Mouse (Mus musculus) adrenal gland, adult 8-10 months (tissue): ENCODE measurements around the gene Abhd12b. TPM values are rescaled to one million over a fixed set of nuclear protein-coding genes. Genes with fewer than 3 reads are reported as not detected.
"Not testable (repeated sequence)": the region's sequence is repeated elsewhere in the genome, so short reads cannot be mapped to it uniquely, and the experiment has no call there.

Experiments
- DNase-seq: peaks from one replicate; pipeline ENCODE4 v3.0.0; 2022
- total RNA-seq, 4 experiments: library from RNA; stranded (reverse); gene quantifications; 2 replicates each; pipeline ENCODE4 v1.2.4; 2022

Gene Abhd12b
- total RNA-seq, 4 experiments from 2014 or later = not detected

DNA sequence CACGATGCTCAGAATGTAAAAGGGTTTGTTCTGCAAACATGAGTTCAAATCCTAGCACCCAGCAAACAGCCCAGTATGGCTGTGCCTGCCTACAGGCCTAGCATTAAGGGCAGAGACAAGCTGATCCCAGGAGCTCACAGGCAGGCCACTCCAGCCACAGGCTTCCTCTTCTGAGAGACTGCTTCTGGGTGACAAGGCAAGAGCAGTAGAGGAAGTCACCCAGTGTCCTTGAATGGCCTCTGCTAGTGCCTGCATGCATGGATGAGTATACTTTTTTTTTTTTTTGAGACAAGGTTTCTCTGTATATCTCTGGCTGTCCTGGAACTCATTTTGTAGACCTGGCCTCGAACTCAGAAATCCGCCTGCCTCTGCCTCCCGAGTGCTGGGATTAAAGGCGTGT lies 13.4 kb upstream of the Abhd12b start:
- DNase-seq = no peak

DNA sequence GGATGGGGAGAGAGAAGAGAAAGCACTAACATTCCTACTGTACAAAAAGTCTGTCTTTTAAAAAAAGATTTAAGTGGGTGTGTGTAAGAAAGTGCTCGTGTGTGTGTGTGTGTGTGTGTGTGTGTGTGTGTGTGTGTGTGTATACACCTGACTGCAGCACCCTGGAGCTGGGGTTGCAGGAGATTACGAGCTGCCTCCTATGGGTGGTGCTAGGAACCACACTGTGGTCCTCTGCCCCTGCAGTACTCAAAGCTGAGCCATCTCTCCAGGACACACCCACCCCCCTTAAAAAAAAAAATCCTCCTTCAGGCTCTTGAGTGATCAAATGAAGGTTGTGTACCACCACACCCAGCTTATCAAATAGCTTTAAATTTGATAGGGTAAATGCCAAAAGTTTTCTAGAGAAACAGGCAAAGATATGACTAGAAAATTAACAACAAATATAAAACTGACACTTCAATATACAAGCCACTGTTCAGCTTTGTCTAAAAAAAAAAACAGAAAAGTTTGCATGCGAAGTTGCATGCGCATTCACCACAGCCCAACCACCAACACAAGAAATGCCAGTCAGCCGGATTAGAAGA lies 12.9 kb upstream of the Abhd12b start:
- DNase-seq = no peak

DNA sequence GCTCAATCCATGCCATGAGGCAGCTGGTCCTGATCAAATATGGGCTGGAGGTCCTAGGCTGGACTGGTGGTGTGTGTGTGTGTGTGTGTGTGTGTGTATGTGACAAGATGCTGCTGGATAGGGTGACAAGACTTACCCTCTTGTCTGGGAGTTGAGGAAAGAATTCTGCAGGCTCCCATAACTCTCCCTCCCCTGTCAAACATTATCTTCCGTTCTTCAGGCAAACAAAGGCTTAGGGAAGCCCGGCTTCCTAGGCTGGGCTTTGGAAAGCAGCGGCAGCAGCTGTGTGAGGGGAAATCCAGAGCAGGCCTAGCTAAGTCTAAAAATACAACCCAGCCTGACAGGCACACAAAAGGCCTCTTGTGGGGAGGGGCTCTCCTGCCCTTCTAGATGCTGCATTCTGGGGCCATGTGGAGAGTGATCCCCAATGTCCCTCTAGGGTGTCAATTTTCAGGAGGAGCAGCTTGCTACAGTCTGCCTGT lies 9.8 kb upstream of the Abhd12b start:
- DNase-seq = not testable (repeated sequence)

DNA sequence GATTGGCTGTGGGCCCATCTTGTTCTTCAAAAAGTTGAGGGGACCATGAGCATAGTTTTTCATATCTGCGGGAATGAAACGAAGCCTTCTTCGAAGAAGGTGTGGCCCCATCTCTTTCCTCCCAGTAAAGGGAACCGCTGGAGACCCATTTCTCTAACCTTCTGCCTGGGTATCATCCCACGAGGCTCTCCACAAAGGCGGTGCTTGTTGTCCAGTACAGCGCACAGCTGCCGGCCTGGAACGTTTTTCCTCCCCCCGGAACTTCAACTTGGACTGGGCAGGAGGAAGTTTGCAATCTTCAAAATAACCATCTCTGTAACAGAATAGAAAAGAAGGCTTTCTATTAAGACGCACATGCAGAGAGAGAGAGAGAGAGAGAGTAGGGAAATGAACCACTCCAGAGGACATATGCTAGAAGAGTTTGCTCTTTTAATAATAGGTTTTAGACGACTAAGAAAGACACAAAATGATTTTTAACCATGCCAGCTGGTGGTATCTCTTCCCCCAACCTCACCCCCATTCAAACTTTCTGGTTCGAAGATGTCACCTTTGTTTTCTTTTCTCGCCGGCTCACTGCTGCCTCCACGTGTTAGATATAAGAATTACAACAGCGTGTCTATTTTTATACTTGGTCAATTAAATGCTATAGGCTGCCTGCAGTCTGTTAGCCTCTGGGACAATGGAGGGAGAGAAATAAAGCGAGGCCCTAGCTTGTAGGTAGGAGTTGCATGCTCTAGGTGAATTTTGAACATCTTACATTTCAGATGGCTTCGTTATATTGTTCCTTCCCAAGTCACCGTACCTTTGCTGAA lies 9.1 kb upstream of the Abhd12b start:
- peak; percentile 17 for DNase-seq

DNA sequence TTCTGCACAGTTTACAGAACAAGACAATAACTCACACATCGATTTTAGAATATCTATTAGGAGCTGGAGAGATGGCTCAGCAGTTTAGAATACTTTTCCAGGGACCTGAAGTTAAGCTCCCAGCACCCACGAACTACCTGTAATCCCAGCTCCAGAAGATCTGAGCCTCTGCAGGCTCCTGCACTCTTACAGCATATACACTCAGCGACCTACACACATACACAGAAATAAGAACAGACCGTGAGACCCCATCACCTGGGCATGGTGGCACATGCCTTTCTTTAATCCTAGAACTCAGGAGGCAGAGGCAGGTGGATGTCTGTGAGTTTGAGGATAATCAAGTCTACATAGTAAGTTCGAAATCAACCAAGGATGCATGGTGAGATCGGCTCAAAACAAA lies 8.4 kb upstream of the Abhd12b start:
- DNase-seq = no peak

DNA sequence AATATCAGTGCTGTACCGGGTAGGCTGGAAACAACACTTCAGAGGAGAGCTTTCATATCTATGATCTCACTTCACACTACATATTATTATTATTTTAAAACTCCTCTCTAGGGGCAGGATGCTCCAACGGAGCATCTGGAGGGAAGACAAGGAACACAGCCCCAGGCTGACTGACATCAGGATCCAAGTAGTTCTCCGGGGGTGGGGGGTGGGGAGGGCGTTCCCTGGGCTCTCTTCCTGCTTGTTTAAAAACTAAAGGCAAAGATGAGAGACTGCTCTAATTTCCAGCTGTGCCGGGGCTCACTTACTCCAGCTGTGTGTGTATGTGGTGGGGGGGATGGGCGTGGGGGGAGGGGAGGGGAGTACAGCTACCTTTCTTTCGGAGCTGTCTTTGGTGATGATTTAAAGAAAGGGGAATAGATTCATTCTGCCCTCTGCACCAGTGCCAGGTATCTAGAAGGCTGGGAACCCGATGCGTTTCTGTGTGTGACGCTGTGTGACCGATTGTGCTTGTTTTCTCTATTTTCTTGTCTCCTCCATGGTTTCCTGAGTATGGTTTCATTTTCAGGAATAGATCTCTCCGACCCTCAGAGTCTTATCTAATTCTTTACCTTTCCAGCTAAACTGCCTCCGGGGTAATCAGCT lies 5.8 kb upstream of the Abhd12b start:
- no peak for DNase-seq

DNA sequence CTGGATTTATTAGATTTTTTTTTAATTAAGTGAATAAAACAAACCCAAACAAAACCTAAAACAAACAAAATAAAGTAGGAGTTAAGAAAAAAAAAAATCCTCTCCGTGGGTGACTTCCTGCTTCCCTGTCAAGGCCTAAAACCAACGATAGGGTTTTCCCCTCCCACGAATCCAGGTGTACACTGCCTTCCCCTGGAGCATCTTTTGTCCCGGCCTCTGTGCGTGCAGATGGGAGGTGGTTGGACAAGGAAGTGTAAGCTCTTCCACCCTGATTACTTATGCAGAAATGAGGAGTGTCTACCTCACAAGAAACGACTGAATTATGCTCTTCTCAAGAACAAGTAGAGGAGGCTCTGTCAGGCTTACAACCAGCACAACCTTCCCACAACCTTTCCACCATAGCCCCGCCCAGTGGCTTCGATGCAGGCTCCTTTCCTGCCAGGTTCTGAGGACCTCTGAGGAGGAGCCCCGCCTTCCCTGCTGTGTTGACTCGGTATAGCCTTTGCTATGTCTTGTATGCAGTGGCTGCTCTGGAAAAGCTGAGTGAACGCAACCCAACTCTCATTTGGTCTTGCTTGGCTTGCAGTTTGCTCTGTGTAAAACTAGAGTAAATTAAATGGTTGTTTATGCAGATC lies 5.2 kb upstream of the Abhd12b start:
- no peak for DNase-seq

DNA sequence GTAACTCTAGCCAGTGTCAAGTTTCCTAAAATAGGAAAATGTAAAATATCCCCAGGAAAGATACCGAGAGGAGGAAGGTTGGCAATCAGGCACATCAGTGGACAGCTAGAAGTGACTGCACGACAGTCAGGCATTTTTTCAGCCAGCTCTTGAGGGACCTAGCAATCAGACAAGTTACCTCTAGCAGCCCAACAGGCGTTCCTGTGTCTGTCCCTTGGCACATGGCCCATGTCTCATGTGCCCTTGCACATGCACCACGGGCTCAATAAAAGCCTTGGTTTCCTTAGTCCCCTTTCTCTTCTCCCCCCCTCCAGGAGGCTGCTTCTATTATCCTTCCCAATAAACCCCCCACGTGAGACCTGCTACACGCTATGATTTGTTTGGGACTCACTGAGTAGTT lies 2.3 kb downstream of the Abhd12b start:
- no peak for DNase-seq

DNA sequence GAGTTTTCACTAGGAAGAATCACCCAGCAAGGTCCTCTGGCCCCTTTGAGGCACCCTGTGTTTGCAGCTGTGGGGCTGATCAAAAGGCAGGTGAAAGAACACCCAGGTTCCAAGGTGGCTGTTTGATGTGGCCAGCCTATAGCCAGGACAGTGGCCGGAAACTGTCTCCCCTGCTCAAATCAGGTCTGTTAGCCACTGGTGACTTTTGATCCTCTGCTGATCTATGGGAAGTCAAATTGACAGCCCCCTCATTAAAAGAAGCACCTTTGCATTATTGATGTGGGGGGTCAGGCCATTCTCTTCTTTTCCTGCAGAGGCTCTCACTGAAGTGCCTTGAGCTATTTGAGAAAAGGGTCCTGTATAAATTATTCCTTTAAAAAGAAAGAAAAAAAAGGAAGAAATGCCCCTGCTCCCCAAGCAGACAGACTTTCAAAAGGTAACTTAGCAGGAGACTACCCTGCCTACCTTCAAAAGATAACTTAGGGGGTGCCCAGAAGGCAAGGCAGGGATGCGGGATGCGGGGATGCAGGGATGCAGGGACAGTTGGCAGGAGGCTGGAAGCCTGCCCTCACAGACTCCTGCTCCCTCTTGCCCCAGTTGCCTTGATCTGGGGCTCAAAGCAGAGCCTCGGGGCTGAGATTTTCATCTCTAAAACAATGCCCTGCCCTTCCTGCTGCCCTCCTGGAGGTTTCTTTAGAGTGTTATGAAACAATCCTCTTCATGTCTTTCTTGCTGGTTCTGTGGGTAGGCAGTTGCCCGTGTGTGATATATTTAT lies 3.5 kb downstream of the Abhd12b start:
- no peak for DNase-seq

DNA sequence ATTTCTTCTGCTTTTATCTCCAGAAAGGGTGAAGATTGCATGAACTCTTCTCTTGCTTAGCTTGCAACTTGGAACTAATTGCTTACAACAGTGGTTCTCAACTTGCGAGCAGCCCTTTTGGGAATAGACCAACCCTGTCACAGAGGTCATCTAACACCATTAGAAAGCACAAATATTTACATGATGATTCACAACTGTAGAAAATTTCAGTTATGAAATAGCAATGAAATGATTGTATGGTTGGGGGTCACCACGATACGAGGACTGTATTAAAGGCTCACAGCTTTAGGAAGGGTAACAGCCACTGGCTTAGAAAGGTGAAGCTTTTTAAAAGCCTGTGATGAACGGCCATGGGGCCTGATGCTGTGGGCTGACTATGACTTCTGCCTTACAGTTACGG lies 7.1 kb downstream of the Abhd12b start:
- DNase-seq = no peak

DNA sequence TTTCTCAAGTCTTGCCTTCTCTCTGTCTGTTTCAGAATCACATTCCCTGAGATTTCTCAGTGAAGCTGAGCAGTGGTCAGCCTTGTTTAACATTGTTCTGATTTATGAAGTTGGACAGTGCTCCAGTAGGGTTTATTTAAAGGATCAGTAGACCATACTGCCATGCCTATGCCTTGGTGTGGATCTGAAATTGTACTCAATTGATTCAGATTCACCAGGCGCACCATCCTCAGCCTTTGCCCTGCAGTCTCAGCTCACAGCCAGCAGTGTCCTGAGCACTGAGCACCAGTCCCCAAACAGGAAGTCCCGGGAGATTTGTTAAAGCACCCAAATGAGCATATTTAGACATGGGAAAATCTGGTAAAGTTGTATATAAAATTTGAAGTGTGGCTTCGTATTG lies 10.8 kb downstream of the Abhd12b start:
- no peak for DNase-seq

DNA sequence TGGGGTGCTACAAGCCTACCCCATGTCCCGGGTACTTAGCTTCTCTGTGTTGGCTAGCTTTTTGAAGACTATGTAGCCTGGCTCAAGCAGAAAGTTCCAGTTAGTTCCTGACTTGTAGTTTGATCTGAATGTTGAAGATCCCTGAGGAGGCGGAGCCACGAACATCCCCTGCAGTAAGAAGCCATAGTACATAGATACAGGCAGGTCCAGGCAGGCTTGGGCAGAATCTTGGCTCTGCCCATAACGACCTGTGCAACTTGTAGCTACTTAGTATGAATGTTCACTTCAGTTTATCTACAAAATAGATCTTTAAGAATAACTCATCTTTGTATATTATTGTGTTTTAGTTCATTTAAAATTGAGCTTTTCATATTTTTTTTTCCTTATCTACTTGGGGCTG lies 14.0 kb downstream of the Abhd12b start:
- no peak for DNase-seq

DNA sequence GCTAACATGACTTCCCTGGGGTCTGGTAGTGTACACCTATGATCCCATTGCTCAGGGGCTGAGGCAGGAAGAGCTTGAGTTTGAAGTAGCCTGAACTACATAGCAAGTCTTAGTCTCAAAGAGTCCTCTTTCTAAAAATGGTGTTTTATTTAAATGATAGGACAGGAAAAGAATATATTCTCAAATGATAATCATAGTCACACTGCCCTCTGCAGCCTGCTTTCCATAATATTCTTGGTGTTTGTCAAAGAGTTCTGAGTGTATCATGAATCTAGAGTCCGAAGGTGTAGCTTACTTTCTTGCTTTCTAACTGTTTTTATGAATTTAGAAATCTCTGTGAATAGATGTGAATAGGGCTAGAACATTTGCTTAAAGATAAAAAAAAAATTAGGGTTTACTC lies 16.0 kb downstream of the Abhd12b start:
- no peak for DNase-seq

DNA sequence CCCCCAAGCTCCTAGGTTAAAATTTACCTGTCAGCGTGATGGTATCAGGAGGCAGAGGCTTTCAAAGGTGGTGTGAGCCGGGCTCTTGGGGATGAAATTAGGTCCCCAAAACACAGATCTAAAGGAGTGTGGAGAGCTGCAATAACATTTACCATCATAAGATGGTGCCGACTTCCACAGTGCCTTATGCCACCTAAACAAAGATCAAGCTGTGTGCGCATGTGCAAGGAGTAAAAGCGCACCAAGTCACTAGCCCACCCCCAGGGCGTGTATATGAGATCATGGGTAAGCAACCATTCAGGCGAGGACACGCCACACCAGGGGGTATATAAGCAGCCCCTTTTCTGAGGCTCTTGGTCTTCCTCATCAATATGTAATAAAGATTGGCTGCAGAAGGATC lies 29.6 kb downstream of the Abhd12b start:
- not testable (repeated sequence) for DNase-seq

DNA sequence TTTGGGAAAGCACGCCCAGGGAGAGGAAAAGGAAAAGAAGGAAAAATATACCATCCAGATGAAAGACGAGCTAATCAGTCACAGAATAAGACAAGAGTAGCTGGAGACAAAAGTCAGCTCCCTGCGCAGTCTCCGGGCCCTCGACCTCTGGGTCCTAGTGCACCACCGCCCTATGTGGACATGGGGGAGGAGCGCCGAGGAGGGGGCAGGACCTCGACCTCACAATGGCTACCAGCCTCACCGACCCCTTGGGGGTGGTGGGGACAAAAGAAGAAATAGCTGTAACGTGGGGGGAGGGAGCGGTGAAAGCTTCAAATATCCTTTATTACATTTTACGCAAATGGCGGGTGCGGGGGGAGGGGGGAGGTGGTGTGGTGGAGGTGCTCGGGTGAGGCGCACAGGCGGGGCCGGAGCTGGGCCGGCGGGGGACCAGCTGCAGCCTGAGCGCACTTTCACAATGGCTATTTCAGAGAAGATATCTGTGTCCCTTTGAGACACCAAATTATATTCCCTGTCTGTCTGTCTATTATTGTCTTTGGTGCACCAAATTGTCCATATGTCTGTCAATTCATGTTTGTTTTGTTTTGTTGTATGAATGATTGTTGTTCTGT lies 30.3 kb downstream of the Abhd12b start:
- DNase-seq = no peak

DNA sequence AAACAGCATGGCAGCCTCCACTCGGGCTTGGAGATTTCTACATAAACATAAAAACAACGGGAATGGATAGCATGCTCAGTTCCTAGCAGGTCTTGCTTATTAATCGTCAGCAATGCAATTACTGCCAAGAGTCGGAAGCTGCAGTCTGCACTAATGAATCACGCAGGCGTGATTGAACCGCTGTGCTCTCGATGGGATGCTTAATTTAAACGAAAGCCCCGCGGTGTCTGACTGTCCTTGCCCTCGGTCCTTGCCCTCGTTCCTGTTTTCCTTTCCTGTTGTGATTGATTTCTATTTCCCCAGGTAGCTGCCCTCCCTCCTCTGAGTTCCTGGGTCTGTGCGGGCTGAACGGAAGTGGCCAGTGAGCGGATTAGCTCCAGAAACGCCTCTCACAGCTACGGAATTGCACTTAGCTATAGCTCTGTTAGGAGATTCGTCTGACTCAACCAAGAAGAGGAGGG lies 38.4 kb downstream of the Abhd12b start:
- DNase-seq = no peak

DNA sequence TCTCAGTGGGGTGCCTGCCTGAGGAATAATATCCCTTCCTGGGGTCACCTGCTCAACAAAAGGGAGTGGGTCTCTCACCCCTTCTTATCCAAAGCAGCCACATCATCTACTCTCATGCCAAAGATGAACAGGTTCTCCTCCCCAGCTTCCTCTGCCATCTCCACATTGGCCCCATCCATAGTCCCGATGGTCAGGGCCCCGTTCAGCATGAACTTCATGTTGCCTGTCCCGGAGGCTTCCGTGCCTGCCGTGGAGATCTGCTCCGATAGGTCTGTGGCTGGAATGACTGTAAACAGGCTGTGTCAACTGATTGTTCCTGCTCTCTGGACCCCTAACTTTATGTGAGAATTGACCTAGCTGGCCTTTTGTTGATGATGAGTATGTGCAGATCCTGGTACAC lies 41.5 kb downstream of the Abhd12b start:
- no peak for DNase-seq

DNA sequence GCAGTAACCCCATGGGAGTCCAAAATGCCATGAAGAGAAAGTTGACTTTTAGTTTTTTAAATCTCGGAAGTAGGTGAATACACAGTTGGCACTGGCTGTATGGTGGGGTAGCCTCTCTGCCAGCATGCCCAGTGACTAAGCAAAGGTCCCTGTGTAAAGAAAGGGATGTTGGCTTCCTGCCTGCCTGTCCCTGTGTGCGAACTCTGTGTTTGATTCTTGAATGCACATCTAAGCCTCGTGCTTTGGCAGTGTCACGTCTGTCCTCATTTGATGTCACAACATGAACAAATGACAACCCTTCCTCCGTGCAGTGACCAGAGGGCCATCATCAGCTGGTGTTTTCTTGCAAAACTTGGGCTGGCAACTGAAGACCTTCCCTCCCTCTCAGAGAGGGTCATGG lies 42.4 kb downstream of the Abhd12b start:
- no peak for DNase-seq

DNA sequence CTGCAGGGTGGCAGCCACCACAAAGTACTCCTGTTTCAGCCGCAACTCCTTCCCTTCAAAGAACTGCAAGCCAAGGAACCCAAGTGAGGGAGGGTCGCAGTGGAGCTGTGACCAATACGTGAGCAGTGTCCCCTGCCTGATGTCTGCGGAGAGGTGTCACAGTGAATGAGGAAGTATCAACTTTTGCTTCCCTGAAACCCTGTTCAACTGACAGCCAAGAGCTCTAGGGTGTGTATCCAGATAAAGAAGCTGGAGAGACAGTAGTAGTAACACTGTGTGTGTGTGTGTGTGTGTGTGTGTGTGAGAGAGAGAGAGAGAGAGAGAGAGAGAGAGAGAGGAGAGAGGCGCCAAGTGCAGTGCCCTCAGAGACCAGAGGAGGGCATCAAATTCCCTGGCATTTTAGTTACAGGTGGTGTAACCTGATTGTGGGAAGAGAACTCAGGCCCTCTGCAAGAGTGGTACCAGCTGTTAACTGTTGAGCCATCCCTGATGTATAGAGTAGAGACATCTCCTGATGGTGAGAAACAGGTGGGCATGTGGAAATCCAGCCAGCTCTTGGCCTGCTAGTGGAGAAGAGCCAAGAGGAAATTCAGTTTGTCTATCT lies 48.1 kb downstream of the Abhd12b start:
- no peak for DNase-seq

DNA sequence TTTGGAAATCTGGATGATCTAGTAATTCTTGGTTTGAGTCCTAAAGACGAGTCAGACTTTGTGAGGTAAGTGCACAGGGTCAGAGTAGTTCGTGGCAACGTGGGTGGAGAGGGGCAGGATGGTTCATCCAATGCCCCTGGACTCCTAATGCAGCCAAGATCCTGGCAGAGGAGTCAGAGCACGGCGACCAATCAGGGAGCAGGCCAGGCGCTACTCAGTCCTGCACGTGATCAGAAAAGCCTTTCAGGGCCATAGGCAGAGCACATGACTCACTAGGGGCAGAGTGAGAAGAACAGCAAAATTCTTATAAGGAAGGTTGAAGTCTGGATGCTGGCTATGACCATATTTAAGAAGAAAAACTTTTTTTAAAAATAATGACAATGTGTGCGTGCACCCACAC lies 50.5 kb downstream of the Abhd12b start:
- DNase-seq = no peak

DNA sequence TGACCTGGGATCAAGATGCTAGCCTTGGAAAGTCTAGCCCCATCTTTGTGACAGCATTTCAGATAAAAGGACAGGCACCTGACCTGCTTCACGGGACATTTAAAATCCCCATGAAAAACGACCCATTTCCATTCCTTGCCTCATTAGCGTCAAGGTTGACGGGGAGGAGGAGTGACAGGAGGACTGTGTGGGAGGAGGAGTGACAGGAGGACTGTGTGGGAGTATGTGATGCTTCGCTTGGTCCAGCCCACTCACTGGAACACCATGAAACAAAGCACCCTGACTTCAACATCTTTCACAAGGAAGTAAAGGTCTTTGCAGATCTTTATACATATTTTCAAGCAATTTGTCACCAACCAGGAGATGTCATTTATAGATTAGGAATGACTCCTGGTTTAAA lies 54.3 kb downstream of the Abhd12b start:
- DNase-seq = no peak

DNA sequence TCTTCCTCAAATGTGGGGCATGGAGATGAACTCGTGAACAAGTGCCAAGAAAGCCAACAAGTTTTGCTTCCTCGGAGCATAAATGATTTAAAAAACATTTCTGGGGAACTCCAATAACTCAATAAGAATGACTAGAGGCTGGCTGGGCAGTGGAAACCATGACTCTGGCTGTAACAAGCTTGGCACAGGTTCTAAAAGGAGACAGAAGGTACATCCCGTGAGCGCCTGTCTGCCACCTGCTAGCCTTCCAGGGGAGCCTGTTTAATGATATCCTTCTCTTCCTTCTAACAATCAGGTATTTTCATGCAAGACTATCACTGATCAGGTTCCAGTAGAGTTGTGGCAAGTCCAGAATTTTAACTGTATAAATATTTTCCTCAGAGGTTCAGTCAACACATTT lies 58.6 kb downstream of the Abhd12b start:
- DNase-seq = no peak
